Mouse (Mus musculus) cerebellum, adult 8-10 months (tissue): ENCODE data around the gene Best1.

Experiments
- DNase-seq: peaks from one replicate; pipeline ENCODE4 v3.0.0; 2022

Gene Best1

GRCm38 (mm10) chr19:10022414-10023303 lies 21.2 kb upstream of the Best1 start:
- no peak for DNase-seq

GRCm38 (mm10) chr19:10021981-10022380 lies 20.5 kb upstream of the Best1 start:
- DNase-seq: no peak

GRCm38 (mm10) chr19:10019214-10019760 lies 17.9 kb upstream of the Best1 start:
- no peak for DNase-seq

DNA sequence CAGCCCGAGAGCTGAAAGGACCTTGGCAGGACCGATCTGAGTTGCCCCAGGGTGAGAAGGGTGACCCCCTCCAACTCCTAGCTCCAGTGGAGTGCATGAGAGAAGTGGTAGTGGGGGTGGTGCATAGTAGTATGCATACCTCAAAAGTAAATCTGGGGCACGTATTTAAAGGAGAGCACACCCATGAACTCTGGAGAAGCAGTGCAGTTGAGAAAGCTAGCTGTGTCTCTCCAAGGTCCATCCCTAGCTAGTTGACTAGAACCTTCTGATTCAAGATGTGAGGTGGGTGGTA lies 17.0 kb upstream of the Best1 start:
- no peak for DNase-seq

DNA sequence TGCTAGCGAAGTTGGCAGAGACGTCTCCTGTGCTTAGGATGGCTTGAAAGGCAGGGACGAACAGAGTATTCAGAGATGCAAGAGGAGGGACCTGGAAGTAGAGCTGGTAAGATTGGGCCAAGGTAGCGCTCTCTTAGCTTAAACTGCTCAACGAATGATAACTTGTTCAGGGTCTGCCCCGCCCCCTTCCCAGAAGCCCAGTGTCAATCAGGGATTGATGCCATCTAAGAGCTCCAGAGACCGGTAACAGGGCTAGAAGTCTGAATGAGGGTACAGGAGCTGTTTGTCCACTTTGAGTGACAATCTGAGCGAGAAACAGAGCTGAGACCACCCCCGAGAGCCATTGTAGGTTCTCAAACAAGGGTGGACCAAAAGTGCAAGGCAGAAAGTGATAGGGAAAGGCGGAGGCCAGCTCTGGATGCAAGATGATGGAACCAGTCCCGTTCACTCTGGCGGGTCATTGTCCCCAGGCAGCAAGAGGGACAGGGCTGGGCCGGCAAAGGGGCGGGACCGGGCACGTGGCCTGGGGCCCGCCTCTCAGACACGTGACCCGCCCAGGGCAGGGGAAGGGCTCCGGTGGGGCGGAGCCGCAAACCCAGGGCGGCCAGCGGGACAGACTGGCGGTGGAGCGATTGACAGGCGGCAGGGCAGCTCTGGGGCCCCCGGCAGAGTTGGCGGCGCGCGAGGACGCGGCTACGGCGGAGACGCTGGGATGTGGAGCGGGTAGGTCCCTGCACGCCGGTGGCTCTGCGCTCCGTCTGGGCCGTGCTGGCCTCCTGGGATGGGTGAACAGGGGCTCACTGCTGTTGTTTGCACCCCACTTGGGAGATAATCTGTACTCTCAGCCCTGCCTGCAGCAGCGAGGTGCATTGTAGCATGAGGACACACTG lies 16.4 kb upstream of the Best1 start:
- DNase-seq: peak; percentile 70

DNA sequence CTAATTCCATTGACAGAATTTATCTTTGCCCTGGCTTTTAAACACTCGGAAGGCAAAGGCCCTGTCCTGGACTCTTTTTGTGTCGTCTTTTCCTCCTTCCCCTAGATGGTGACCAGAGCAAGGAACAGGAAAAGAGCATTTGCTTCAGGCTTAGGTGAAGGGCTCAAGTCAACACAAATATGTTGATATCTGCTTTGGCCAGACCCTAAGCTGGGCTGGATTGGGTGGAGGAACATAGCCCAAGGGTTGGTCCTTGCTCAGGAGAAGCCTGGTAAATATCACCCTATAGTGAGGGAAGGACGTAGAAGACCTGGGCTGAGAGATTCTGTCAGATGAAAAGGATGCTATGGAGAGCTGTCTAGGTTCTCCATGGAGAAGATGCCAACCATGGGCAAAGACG lies 14.7 kb upstream of the Best1 start:
- no peak for DNase-seq

GRCm38 (mm10) chr19:10015442-10015841 lies 14.0 kb upstream of the Best1 start:
- DNase-seq: no peak

- DNase-seq: no peak
Observed at GRCm38 (mm10) chr19:10014824-10015223, 13.4 kb upstream of the Best1 start.

DNA sequence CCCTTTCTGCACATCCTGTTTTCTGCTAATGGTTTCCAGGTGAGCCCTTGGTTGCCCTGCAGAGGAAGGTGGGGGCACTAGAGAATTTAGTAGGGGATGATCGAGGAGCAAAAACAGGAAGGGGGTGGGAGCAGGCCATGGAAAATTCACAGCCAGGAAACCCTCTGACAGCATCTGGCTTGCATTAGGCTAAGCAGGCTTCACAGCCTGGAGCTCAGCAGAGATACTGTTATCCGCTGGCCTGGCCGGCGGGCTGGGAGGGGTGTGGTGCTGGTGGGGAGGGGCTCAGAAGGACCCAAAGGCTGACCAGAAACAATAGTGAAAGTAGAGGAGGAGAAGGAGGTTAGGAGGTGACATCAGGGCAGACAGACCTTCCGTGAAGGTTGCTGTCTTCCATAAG lies 12.5 kb upstream of the Best1 start:
- DNase-seq: no peak

DNA sequence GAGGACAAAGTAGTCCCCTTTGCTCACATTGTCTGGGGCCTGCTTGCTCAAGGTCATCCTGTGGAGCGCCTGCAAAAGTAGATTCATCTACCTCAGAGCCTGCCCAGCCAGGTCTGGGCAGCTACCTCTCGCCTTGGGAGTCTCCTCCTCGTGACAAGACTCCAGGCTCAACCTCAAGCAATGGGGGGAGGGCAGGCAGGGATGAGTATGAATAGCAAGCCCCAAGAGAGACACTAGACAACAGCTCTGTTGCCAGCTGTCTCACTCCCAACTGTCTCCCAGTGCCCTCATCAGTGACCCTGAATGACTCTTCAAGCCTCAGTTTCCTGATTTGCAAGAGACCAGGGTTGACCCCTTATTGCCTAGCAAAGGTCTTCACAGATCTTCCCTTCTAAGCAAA lies 11.9 kb upstream of the Best1 start:
- DNase-seq: no peak

DNA sequence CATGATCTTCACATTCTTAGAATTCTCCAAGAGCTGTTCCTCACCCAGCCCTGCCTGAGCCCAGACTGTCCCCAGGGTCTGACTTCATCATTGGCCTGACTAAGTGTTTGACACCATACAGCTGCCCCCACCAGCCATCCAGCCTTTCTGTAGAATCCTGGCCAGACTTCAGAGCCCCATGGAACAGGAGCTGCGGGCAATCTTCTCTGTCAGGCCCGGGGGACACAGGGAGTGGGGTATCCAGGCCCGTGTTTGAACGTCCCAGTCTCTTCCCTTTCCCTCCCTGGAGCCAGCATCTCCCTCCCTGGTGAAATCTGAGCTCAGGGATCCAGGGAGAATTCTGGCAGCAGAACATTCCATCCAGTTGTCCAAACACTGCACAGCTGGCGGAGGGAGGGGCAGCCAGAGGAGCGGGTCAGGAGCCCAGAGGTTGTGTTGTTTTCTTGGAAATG lies 11.4 kb upstream of the Best1 start:
- no peak for DNase-seq

- no peak for DNase-seq
Observed at GRCm38 (mm10) chr19:10011408-10011807, 10.0 kb upstream of the Best1 start.

- DNase-seq: no peak
Observed at GRCm38 (mm10) chr19:10003696-10004095, 2.3 kb upstream of the Best1 start.

GRCm38 (mm10) chr19:10000330-10000729 lies 1.1 kb downstream of the Best1 start:
- DNase-seq: no peak

- DNase-seq: no peak
Observed at GRCm38 (mm10) chr19:9998736-9999486, 2.5 kb downstream of the Best1 start.

DNA sequence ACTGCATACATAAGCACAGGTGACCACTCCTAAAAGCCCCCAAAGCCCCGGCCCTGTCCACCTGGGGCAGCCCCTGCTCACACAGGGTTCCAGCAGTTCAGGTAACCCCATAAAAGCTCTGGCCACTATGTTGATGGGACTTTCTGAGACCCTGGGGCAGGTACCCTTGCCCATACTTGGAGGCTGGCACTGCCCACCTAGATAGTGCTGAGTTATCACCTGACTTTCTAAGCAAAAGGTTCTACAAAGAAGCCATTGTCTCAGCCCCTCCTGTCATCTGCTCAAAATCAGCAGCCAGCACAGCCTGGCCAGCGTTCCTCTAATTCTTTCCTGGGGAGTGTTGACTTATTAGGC lies 3.4 kb downstream of the Best1 start:
- DNase-seq: no peak

- no peak for DNase-seq
Observed at GRCm38 (mm10) chr19:9997204-9998062, 4.0 kb downstream of the Best1 start.

DNA sequence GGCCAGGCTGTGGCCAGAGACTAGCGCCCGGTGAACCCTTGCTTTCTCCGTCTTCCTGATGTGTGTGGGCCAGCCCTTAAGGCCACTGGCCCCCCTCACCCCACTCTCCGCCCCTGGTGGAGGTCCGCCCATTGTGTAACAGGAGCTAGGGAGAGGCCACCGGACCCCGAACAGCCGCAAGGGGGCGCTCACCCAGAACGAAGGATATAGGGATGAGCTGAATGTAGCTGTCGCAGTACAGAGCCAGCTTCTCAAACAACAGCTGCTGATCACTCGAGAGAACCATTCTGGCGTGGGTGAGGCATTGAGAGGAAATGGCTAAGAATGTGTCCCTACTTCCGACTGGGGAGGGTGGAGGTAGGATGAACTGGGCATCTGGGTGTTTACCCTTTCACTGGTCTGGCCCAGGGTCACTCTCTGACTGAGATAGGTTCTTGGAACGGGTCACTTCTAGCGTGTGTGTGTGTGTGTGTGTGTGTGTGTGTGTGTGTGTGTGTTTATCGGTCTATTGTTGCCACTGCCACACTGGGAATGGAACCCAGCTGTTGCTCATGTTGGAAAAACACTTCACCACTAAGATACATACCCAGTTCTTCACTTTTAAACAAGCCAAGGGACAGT lies 8.3 kb downstream of the Best1 start:
- DNase-seq: peak; percentile 83

DNA sequence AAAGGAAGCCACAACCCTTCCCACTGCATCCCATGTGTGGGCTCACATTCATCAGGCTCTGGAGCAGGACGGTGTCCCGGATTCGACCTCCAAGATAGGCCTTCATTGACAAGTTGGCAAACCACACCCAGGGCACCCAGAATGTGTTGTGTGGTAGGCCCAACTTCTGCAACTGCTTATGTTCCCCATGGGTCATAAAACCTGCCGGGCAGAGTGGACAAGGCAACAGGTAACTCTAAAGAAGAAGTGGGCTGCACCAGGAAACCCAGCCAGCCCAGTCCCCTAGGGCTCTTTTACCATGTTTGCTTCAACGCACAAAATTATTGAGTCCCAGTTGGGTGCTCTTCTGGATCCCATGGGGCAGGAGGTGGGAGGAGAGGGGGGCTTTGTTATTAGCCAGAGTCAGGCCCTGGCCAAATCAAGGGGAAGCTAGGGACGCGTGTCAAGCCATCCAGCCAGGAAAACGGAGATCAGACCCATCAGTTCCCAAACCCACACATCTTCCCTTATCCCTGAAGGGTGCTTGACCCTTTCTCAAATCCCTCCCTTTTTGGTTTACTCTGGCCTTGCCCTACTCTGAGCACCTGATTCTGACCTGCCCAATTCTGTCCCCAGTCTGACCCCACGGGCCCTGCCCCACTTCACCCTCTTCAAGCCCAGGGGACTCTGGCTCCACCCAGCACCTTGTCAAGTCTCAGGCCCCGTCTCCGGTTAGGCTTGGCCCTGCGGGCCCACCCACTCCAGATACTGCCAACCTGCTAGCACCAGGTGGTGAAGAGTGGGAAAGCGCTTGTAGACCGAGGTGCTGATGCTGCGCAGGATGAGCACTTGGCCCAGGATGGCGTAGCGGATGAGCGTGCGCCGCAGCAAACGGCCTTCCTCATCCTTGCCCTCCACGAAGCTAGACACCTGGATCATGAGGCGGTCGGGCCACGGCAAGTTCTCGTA lies 9.1 kb downstream of the Best1 start:
- no peak for DNase-seq

DNA sequence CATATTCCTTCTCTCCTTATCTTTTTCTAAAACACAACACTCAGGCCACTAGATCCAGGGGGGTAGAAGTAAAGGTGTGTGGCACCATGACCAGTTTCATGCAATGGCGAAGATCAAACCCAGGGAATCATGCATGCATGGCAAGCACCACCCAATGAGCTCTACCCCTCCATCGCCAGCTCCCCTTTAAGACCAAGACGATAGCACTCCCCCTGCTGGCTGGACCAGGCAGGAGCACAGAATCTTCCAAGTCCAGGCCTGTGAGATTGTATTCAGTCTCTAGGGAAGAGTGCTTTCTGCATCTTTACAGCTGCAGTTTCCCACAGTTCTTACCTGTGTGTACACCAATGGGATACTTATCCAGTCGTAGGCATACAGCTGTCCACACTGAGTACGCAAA lies 10.1 kb downstream of the Best1 start:
- DNase-seq: peak; percentile 58
